Mouse (Mus musculus): Measurements from ENCODE around the gene Agt.

DNA sequence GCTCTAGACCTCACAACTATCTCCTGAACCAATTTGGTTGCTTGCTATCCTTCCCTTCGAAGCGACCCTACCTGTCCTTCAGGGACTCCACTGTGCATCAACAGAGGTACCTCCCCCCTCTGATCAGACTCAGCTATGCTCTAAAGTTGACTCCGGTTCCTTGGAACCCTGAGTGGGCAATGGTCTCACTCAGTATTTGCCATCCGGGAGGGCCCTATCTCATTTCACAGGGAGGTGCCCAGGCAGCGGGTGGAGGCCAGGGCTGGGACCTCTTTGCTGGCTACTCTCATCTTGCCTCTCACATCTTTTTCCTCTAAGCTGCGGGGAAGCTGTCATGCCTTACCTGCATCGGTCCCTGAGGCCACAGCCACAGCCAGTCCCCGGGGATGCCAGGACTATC is 6.3 kb upstream of the Agt start, which contains the start of gene Capn9:
- TF ChIP-seq CTCF (conservative IDR thresholded peaks at IDR 0.05; ENCODE audit: insufficient read depth, insufficient read length, low read depth, low read length) (no peak), POLR2A (IDR thresholded peaks at IDR 0.05; ENCODE audit: low read depth, low read length) (no peak)
